Mouse (Mus musculus): ENCODE data around the gene Kif26a.

- TF ChIP-seq GATA1 (IDR thresholded peaks at IDR 0.05; ENCODE audit: borderline replicate concordance, low read length) (no peak), FLI1 (IDR thresholded peaks at IDR 0.05; ENCODE audit: low read length) (no peak)
These were observed 9.4 kb downstream of the Kif26a start for GRCm38 (mm10) chr12:112155218-112156051.

All from megakaryocyte, embryonic 14.5 days (primary cell).